In the genomic region with DNA sequence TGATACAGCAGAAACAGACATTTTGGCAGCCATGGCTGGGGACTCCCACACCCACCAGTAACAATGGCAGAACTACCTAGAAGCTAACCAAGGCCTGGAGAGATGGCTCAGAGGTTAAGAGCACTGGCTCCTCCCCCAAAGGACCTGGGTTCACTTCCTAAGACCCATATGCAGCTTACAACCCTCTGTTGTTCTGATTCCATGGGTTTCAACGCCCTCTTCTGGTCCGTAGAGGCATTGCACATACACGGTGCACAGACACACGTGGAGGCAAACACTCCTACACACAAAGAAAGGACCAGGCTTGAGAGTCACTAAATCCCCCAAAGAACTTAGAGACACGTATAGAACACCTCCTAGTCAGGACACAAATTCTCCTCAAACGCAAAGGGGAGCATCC, we compare ENCODE assay signal across 17 mouse cellular contexts. TPM values are rescaled to one million over a fixed set of nuclear protein-coding genes. Genes with fewer than 3 reads are reported as not detected.
"Had no signal": no experiment of that assay in that cellular context is flagged by ENCODE, and none has a peak within 500 bp of the region (broad histone marks: within the 10 kb centered on the region; RNA-seq: fewer than 3 reads in every experiment).

No protein-coding gene starts in this region.

- H3K27me3 ChIP-seq: liver, embryonic 13.5 days; liver, embryonic 15.5 days; midbrain, embryonic 13.5 days; midbrain, embryonic 15.5 days; neural tube, embryonic 12.5 days; stomach, embryonic 15.5 days had no signal

- ATAC-seq: liver, postnatal 0 days; midbrain, embryonic 13.5 days; midbrain, embryonic 15.5 days had no signal

- H3K4me3 ChIP-seq: liver, embryonic 13.5 days; liver, embryonic 15.5 days; megakaryocyte, embryonic 14.5 days; midbrain, embryonic 13.5 days; midbrain, embryonic 15.5 days; neural tube, embryonic 12.5 days; stomach, embryonic 15.5 days had no signal

- H3K4me1 ChIP-seq: liver, embryonic 13.5 days; liver, embryonic 15.5 days; megakaryocyte, embryonic 14.5 days; midbrain, embryonic 13.5 days; midbrain, embryonic 15.5 days; neural tube, embryonic 12.5 days; stomach, embryonic 15.5 days had no signal

- H3K36me3 ChIP-seq: liver, embryonic 13.5 days; liver, embryonic 15.5 days; midbrain, embryonic 13.5 days; midbrain, embryonic 15.5 days; neural tube, embryonic 12.5 days; stomach, embryonic 15.5 days had no signal

- DNase-seq: liver, embryonic 13.5 days; liver, postnatal 0 days; lung, adult 2 months; lung, postnatal 10 days; right cerebral cortex, postnatal 14 days; thymus, adult 2 months; thymus, postnatal 36 days had no signal

- H3K4me2 ChIP-seq: liver, embryonic 13.5 days; liver, embryonic 15.5 days; midbrain, embryonic 11.5 days; midbrain, embryonic 13.5 days; midbrain, embryonic 15.5 days; neural tube, embryonic 12.5 days; stomach, embryonic 15.5 days had no signal

- H3K27ac ChIP-seq: liver, embryonic 13.5 days; liver, embryonic 15.5 days; macrophage; midbrain, embryonic 13.5 days; midbrain, embryonic 15.5 days; neural tube, embryonic 12.5 days; stomach, embryonic 15.5 days; stomach, postnatal 0 days had no signal

- H3K9ac ChIP-seq: liver, embryonic 13.5 days; liver, embryonic 15.5 days; liver, postnatal 0 days; midbrain, embryonic 13.5 days; midbrain, embryonic 15.5 days; neural tube, embryonic 12.5 days; stomach, embryonic 15.5 days had no signal

- H3K9me3 ChIP-seq: liver, embryonic 15.5 days; midbrain, embryonic 15.5 days; stomach, embryonic 15.5 days had no signal

RNA-seq across cellular contexts. Expression of a gene that starts 19.6 kb away (rescaled TPM):
- polyA plus RNA-seq: liver, embryonic 13.5 days; liver, embryonic 15.5 days; liver, postnatal 0 days; macrophage; spleen, adult 2 months had no signal

RNA-seq across cellular contexts. Expression of a gene that starts 60.0 kb away (rescaled TPM):
- polyA plus RNA-seq: liver, postnatal 0 days; macrophage had no signal
